Mouse (Mus musculus): ENCODE data around the gene Zdhhc4. TPM values are rescaled to one million over a fixed set of nuclear protein-coding genes. Genes with fewer than 3 reads are reported as not detected.
A peak's percentile ranks its signal among the peaks of the same experiment; 100 is the strongest.

Gene Zdhhc4
- polyA plus RNA-seq, 1 experiment from 2014 or later = 62.6 TPM

- DNase-seq (ENCODE audit: low spot score) = no peak
- Histone ChIP-seq H3K9me3 (ENCODE audit: control insufficient read depth, low read length) (no peaks in the 10 kb centered on the region), H3K4me2 (replicated peaks; ENCODE audit: low read depth) (no peak overlapping the region), H3K36me3 (ENCODE audit: control insufficient read depth, insufficient read depth, low read length) (peaks cover 11% of the 10 kb centered on the region), H3K9ac (ENCODE audit: low read length) (no peak overlapping the region), H3K4me3 (ENCODE audit: low read depth, low read length) (no peak overlapping the region), H3K27ac (replicated peaks) (no peak overlapping the region), H3K4me1 (replicated peaks; ENCODE audit: control insufficient read depth, insufficient read depth) (0 out of 2 replicates have a peak, but pooled peaks cover 5% of the 10 kb centered on the region), H3K27me3 (ENCODE audit: control insufficient read depth, insufficient read depth, low read length) (peaks cover 3% of the 10 kb centered on the region; the same call in 1 of the 2 replicates)
- TF ChIP-seq CTCF (IDR thresholded peaks at IDR 0.05; ENCODE audit: low read depth) (no peak), EP300 (optimal IDR thresholded peaks at IDR 0.05) (no peak)
- 78% methylated on average over 9 of the region's 9 CpGs for WGBS
- ATAC-seq (ENCODE audit: low FRiP score, low TSS enrichment) = no peak
These were observed 31.1 kb downstream of the Zdhhc4 start for GRCm38 (mm10) chr5:143297986-143298385.

DNA sequence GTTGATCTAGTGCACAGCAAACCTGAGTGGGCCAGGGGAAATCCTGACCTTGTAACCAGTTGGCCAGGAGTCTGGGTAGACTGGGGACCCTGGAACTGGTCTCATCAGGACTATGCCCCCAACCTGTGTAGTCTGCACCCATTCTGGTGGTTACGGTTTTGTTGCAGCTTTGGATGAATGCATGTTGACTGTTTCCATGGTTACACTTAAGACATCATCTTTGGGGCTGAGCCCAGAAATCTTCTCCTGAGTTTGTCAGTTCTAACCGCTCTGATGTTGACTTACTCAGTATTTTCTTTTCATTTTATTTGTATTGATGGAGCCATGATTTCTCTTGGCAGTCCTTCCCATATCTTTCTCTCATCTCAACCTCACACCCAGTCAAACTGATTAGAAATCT, 33.7 kb downstream of the Zdhhc4 start:
- no peak overlapping the region for H3K4me3 ChIP-seq (ENCODE audit: low read depth, low read length)
- no peak for TF ChIP-seq EP300 (optimal IDR thresholded peaks at IDR 0.05)
- no peak for TF ChIP-seq CTCF (IDR thresholded peaks at IDR 0.05; ENCODE audit: low read depth)
- H3K9ac ChIP-seq (ENCODE audit: low read length) = no peak overlapping the region
- no peak for ATAC-seq (ENCODE audit: low FRiP score, low TSS enrichment)
- DNase-seq (ENCODE audit: low spot score) = no peak
- no peak overlapping the region for H3K27ac ChIP-seq (replicated peaks)
- H3K27me3 ChIP-seq (ENCODE audit: control insufficient read depth, insufficient read depth, low read length) = peaks cover 5% of the 10 kb centered on the region; the same call in 1 of the 2 replicates
- H3K9me3 ChIP-seq (ENCODE audit: control insufficient read depth, low read length) = no peaks in the 10 kb centered on the region
- no peak overlapping the region for H3K4me2 ChIP-seq (replicated peaks; ENCODE audit: low read depth)
- 0 out of 2 replicates have a peak, but pooled peaks cover 5% of the 10 kb centered on the region for H3K4me1 ChIP-seq (replicated peaks; ENCODE audit: control insufficient read depth, insufficient read depth)
- peaks cover 5% of the 10 kb centered on the region; the same call in 1 of the 2 replicates for H3K36me3 ChIP-seq (ENCODE audit: control insufficient read depth, insufficient read depth, low read length)
- 58% methylated on average over 2 of the region's 2 CpGs for whole genome bisulfite sequencing

- Histone ChIP-seq H3K4me2 (replicated peaks; ENCODE audit: low read depth) (no peak overlapping the region), H3K36me3 (ENCODE audit: control insufficient read depth, insufficient read depth, low read length) (peaks cover under 1% of the 10 kb centered on the region; the same call in 1 of the 2 replicates), H3K27me3 (ENCODE audit: control insufficient read depth, insufficient read depth, low read length) (peaks cover 5% of the 10 kb centered on the region; the same call in 1 of the 2 replicates), H3K9me3 (ENCODE audit: control insufficient read depth, low read length) (no peaks in the 10 kb centered on the region), H3K27ac (replicated peaks) (no peak overlapping the region), H3K4me3 (ENCODE audit: low read depth, low read length) (no peak overlapping the region), H3K9ac (ENCODE audit: low read length) (no peak overlapping the region), H3K4me1 (replicated peaks; ENCODE audit: control insufficient read depth, insufficient read depth) (0 out of 2 replicates have a peak, but pooled peaks cover 5% of the 10 kb centered on the region)
- DNase-seq (ENCODE audit: low spot score) = no peak
- TF ChIP-seq CTCF (IDR thresholded peaks at IDR 0.05; ENCODE audit: low read depth) (peak; percentile 52), EP300 (optimal IDR thresholded peaks at IDR 0.05) (no peak)
- no peak for ATAC-seq (ENCODE audit: low FRiP score, low TSS enrichment)
- 85% methylated on average over 3 of the region's 3 CpGs for WGBS
These were observed 34.2 kb downstream of the Zdhhc4 start for GRCm38 (mm10) chr5:143294862-143295261.

DNA sequence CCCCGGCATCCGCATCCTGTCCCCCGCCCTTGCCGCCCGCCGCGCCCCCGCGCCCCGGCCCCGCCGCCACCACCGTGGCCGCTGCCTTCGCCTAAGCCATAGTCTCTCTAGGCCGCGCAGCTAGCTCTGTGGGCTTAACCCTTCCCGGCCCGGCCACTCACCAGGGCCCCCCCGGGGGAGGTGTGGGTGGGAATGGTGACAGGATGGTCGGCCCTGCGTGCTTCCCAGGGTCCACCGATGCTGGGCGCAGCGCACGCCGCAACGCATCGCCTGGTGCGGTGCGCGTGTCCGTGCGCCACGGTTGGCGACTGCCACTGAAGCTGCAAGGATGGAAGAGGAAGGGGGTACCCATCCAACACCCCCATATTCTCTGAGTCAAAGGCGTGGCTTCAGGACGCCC, 35.7 kb downstream of the Zdhhc4 start, which contains the start of gene Zfp853:
Zfp853 (minus strand) TSS at position 220 of the 400 bp plus-strand sequence.
- TF ChIP-seq CTCF (IDR thresholded peaks at IDR 0.05; ENCODE audit: low read depth) (no peak), EP300 (optimal IDR thresholded peaks at IDR 0.05) (no peak)
- DNase-seq (ENCODE audit: low spot score) = no peak
- H3K36me3 ChIP-seq (ENCODE audit: control insufficient read depth, insufficient read depth, low read length) = no peaks in the 10 kb centered on the region
- ATAC-seq (ENCODE audit: low FRiP score, low TSS enrichment) = 0 out of 2 replicates have a peak, but pooled peaks have one; percentile 16
- peak within 1 kb of the TSS; percentile 75 for H3K4me2 ChIP-seq (replicated peaks; ENCODE audit: low read depth)
- H3K4me3 ChIP-seq (ENCODE audit: low read depth, low read length) = peak within 1 kb of the TSS; percentile 47
- 2% methylated on average over 26 of the region's 38 CpGs for whole genome bisulfite sequencing
- no peaks in the 10 kb centered on the region for H3K9me3 ChIP-seq (ENCODE audit: control insufficient read depth, low read length)
- peak within 1 kb of the TSS; percentile 59 for H3K9ac ChIP-seq (ENCODE audit: low read length)
- H3K27ac ChIP-seq (replicated peaks) = no peak within 1 kb of the TSS
- H3K4me1 ChIP-seq (replicated peaks; ENCODE audit: control insufficient read depth, insufficient read depth) = 0 out of 2 replicates have a peak, but pooled peaks cover 5% of the 10 kb centered on the region
- H3K27me3 ChIP-seq (ENCODE audit: control insufficient read depth, insufficient read depth, low read length) = peaks cover 12% of the 10 kb centered on the region; the same call in 1 of the 2 replicates

DNA sequence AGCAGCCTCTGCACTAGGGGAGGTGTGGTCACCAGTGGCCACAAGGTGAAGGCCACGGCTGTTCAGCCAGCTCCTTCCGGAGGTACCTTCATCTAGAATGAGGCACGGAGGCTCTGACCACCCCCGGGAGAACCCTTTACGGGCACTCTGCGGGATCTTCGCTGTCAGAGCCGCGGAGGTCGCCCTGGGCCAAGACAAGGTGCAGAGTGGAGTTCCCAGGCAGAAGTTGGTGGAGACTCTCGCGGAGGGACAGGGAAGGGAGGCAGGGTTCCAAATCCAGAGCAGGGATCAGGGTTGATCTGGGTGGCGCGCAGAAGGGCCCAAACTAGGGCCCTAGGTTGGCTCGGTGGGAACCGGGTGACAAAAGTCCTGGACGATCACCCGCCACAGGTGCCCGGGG, 36.2 kb downstream of the Zdhhc4 start:
- Histone ChIP-seq H3K36me3 (ENCODE audit: control insufficient read depth, insufficient read depth, low read length) (no peaks in the 10 kb centered on the region), H3K4me3 (ENCODE audit: low read depth, low read length) (peak overlapping the region; percentile 47), H3K9ac (ENCODE audit: low read length) (peak overlapping the region; percentile 59), H3K27me3 (ENCODE audit: control insufficient read depth, insufficient read depth, low read length) (peaks cover 12% of the 10 kb centered on the region; the same call in 1 of the 2 replicates), H3K9me3 (ENCODE audit: control insufficient read depth, low read length) (no peaks in the 10 kb centered on the region), H3K27ac (replicated peaks) (no peak overlapping the region), H3K4me2 (replicated peaks; ENCODE audit: low read depth) (peak overlapping the region; percentile 75), H3K4me1 (replicated peaks; ENCODE audit: control insufficient read depth, insufficient read depth) (0 out of 2 replicates have a peak, but pooled peaks cover 5% of the 10 kb centered on the region)
- DNase-seq (ENCODE audit: low spot score) (no peak), ATAC-seq (ENCODE audit: low FRiP score, low TSS enrichment) (no peak)
- WGBS = 4% methylated on average over 13 of the region's 19 CpGs
- TF ChIP-seq CTCF (IDR thresholded peaks at IDR 0.05; ENCODE audit: low read depth) = no peak
- no peak for TF ChIP-seq EP300 (optimal IDR thresholded peaks at IDR 0.05)

- H3K36me3 ChIP-seq (ENCODE audit: control insufficient read depth, insufficient read depth, low read length) = no peaks in the 10 kb centered on the region
- no peak for TF ChIP-seq CTCF (IDR thresholded peaks at IDR 0.05; ENCODE audit: low read depth)
- TF ChIP-seq EP300 (optimal IDR thresholded peaks at IDR 0.05) = no peak
- 72% methylated on average over 9 of the region's 9 CpGs for WGBS
- H3K9ac ChIP-seq (ENCODE audit: low read length) = no peak overlapping the region
- no peak overlapping the region for H3K4me2 ChIP-seq (replicated peaks; ENCODE audit: low read depth)
- no peak overlapping the region for H3K4me3 ChIP-seq (ENCODE audit: low read depth, low read length)
- ATAC-seq (ENCODE audit: low FRiP score, low TSS enrichment) (no peak), DNase-seq (ENCODE audit: low spot score) (no peak)
- H3K27ac ChIP-seq (replicated peaks) = no peak overlapping the region
- H3K4me1 ChIP-seq (replicated peaks; ENCODE audit: control insufficient read depth, insufficient read depth) = 0 out of 2 replicates have a peak, but pooled peaks cover 5% of the 10 kb centered on the region
- no peaks in the 10 kb centered on the region for H3K9me3 ChIP-seq (ENCODE audit: control insufficient read depth, low read length)
- H3K27me3 ChIP-seq (ENCODE audit: control insufficient read depth, insufficient read depth, low read length) = peaks cover 12% of the 10 kb centered on the region; the same call in 1 of the 2 replicates
These were observed 39.8 kb downstream of the Zdhhc4 start for GRCm38 (mm10) chr5:143289299-143289698.

Measured in stomach, postnatal 0 days (tissue).